Mouse (Mus musculus): ENCODE measurements around the gene Havcr1. TPM values are rescaled to one million over a fixed set of nuclear protein-coding genes. Genes with fewer than 3 reads are reported as not detected.
"Not testable (repeated sequence)": the region's sequence is repeated elsewhere in the genome, so short reads cannot be mapped to it uniquely, and the experiment has no call there.

Gene Havcr1
- total RNA-seq (2012; rRNA removed) (0.08 TPM in 1 of 2 replicates, not detected in the other), total RNA-seq (2014; rRNA removed) (0.38 TPM in 1 of 2 replicates, not detected in the other), polyA plus RNA-seq (2012; ENCODE audit: insufficient read length, low read depth) (0.50 and 0.90 TPM in 2 replicates)

DNA sequence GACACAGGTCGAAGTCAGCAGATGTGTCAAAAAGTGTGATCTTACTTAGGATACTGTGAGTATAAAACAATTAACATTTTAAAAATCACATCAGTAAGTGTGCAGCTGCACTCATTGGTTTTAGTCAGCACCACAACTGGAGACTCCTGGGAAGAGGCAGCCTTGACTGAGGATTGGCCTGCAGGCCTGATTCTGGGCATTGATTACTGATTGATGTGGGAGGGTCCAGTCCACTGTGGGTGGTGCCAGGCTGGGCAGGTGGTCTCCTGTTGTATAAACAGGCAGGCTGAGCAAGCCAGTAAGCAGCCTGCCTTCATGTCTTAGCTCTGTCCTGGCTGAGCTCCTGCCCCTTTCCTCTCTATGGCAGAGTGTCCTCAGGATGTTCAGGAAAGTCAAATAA is at the start of gene Havcr1:
Gene Havcr1 (plus strand): TSS at position 5 of the 400 bp plus-strand sequence.
- H3K4me3 ChIP-seq (replicated peaks in 1 of 3; ENCODE audit: low read depth in 2 of 3, low read length in 2 of 3, poor library complexity in 1 of 3); DNase-seq (ENCODE audit: extremely low read depth); H3K36me3 ChIP-seq (replicated peaks in 1 of 2; ENCODE audit: control insufficient read depth in 1 of 2, insufficient read depth in 1 of 2, low read length in 1 of 2); H3K27me3 ChIP-seq (replicated peaks); H3K9ac ChIP-seq (ENCODE audit: insufficient read depth, low read depth); dilution Hi-C loops (cut with MboI; ENCODE audit: extremely low pct_ligation_motif_present, extremely low pct_unique_long_range_greater_than_20kb, low sequenced_read_pairs); H3K79me2 ChIP-seq (replicated peaks; ENCODE audit: control insufficient read depth, extremely low read depth, insufficient read depth, poor library complexity, severe bottlenecking); H3K4me2 ChIP-seq (ENCODE audit: insufficient read depth, low read depth, poor library complexity, severe bottlenecking); H3K27ac ChIP-seq (ENCODE audit: insufficient read depth, low read depth); H3K9me3 ChIP-seq (replicated peaks; ENCODE audit: low read length): not testable (repeated sequence)
- in situ Hi-C loops (cut with MboI; ENCODE audit: low pct_ligation_motif_present, low pct_unique_long_range_greater_than_20kb, low sequenced_read_pairs) = loop anchor here (10.0 kb wide), 3 partner anchors 140 to 290 kb away; partner anchors contain the start of gene Gm12169
- peaks cover 0 to 18% of the 10 kb centered on the region in 2 experiments; a peak in 2 of 4 replicates for H3K4me1 ChIP-seq (ENCODE audit: control insufficient read depth in 1 of 2, insufficient read depth in 2 of 2)

DNA sequence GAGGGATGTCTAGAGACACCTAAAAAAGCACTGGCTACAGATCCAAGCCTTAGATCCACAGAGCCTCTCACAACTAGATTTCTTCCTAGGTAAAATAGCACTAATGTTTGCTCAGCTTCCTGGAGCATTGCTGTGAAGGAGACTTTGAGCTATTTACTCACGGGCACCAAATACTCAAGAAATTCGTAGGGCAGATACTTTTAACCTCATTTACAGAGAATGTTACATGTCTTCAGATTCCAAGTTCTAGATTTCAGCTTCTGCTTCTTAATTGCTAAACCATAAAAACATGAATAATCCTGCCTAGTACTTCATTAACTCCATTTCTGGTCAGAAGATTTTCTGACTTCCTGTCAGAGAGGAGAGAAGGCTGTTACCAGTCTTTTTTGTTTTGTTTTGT is 44.7 kb upstream of the Havcr1 start:
- no peaks in the 10 kb centered on the region for H3K9me3 ChIP-seq (replicated peaks; ENCODE audit: low read length)
- H3K79me2 ChIP-seq (replicated peaks; ENCODE audit: control insufficient read depth, extremely low read depth, insufficient read depth, poor library complexity, severe bottlenecking) = peaks cover 6% of the 10 kb centered on the region
- TF ChIP-seq ELF1 (IDR thresholded peaks at IDR 0.05; ENCODE audit: low read depth, low read length) = no peak
- no peaks in the 10 kb centered on the region for H3K27me3 ChIP-seq (replicated peaks)
- no peak overlapping the region for H3K27ac ChIP-seq (ENCODE audit: insufficient read depth, low read depth)
- H3K4me2 ChIP-seq (ENCODE audit: insufficient read depth, low read depth, poor library complexity, severe bottlenecking) = no peak overlapping the region
- in situ Hi-C loops (cut with MboI; ENCODE audit: low pct_ligation_motif_present, low pct_unique_long_range_greater_than_20kb, low sequenced_read_pairs) = loop anchor here (10.0 kb wide), 1 partner anchor 55 kb away; no protein-coding TSS in a partner anchor
- peaks cover 0 to 63% of the 10 kb centered on the region in 2 experiments; a peak in 2 of 4 replicates for H3K4me1 ChIP-seq (ENCODE audit: control insufficient read depth in 1 of 2, insufficient read depth in 2 of 2)
- no peak for DNase-seq (ENCODE audit: extremely low read depth)
- H3K4me3 ChIP-seq (replicated peaks in 1 of 3; ENCODE audit: low read depth in 2 of 3, low read length in 2 of 3, poor library complexity in 1 of 3) = no peak overlapping the region
- peaks cover 11 to 54% of the 10 kb centered on the region in 2 experiments for H3K36me3 ChIP-seq (replicated peaks in 1 of 2; ENCODE audit: control insufficient read depth in 1 of 2, insufficient read depth in 1 of 2, low read length in 1 of 2)
- dilution Hi-C loops (cut with MboI; ENCODE audit: extremely low pct_ligation_motif_present, extremely low pct_unique_long_range_greater_than_20kb, low sequenced_read_pairs) = no loop called here
- H3K9ac ChIP-seq (ENCODE audit: insufficient read depth, low read depth) = no peak overlapping the region

DNA sequence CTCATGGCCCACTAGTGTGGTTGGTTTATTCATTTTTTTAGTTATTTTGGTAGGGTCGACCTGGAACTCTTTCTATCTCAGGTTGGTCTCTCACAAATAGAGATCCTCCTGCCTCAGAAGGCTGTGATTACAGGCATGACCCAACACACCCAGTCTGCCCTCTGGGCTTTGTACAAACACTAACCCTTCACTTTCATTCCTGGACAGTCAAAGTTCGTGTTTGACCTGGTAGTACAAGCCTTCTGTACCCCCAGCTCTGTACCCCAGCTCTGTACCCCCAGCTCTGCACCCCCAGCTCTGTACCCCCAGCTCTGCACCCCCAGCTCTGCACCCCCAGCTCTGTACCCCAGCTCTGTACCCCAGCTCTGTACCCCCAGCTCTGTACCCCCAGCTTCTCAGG is 39.0 kb upstream of the Havcr1 start:
- Histone ChIP-seq H3K4me3 (replicated peaks in 1 of 3; ENCODE audit: low read depth in 2 of 3, low read length in 2 of 3, poor library complexity in 1 of 3) (peak overlapping the region in 1 of 3 experiments; percentile 29), H3K79me2 (replicated peaks; ENCODE audit: control insufficient read depth, extremely low read depth, insufficient read depth, poor library complexity, severe bottlenecking) (peaks cover 26% of the 10 kb centered on the region), H3K4me1 (ENCODE audit: control insufficient read depth in 1 of 2, insufficient read depth in 2 of 2) (peaks cover 0 to 51% of the 10 kb centered on the region in 2 experiments; a peak in 2 of 4 replicates), H3K36me3 (replicated peaks in 1 of 2; ENCODE audit: control insufficient read depth in 1 of 2, insufficient read depth in 1 of 2, low read length in 1 of 2) (peaks cover 0 to 12% of the 10 kb centered on the region in 2 experiments)
- H3K27me3 ChIP-seq (replicated peaks); DNase-seq (ENCODE audit: extremely low read depth); H3K4me2 ChIP-seq (ENCODE audit: insufficient read depth, low read depth, poor library complexity, severe bottlenecking); H3K27ac ChIP-seq (ENCODE audit: insufficient read depth, low read depth); dilution Hi-C loops (cut with MboI; ENCODE audit: extremely low pct_ligation_motif_present, extremely low pct_unique_long_range_greater_than_20kb, low sequenced_read_pairs); H3K9me3 ChIP-seq (replicated peaks; ENCODE audit: low read length); H3K9ac ChIP-seq (ENCODE audit: insufficient read depth, low read depth): not testable (repeated sequence)
- in situ Hi-C loops (cut with MboI; ENCODE audit: low pct_ligation_motif_present, low pct_unique_long_range_greater_than_20kb, low sequenced_read_pairs) = loop anchor here (10.0 kb wide), 1 partner anchor 49 kb away; no protein-coding TSS in a partner anchor

DNA sequence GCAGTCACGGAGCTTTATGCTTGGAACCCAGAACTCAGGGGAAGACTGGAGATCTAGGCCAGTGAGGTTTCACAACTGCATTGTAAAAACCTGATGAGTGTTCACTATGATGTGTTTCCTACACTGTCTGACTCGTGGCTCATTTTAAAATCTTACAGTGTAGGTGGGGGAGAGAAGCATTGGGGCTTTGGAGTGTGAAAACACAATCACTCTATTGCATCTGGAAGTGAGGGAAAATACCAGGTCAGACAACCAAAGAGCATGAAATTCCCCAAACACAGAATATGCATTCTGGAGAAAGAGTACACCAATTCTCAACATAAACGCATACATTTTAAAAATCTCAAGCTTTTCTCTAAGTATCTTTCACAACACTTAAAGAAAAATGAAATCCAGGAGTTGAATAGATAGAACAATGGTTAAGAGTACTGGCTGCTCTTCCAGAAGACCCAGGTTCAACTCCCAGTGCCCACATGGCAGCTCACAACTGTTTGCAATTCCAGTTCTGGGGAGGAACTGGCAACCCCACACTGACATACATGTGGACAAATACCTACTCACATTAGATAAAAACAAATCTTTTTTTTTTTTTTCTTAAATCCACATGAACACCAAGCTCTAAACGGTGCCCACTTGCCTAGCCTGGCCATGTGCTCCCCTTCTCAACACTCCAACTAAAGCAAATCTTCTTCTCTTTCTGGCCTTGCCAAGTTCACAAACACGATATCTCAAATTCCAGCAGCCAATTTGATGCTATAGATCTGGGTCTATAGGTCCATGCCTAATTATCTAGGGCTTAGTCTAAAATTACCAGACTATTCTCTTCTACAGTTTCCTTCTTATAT is 37.2 kb upstream of the Havcr1 start:
- Histone ChIP-seq H3K9ac (ENCODE audit: insufficient read depth, low read depth) (peak overlapping the region; percentile 71), H3K4me1 (ENCODE audit: control insufficient read depth in 1 of 2, insufficient read depth in 2 of 2) (peaks cover 0 to 36% of the 10 kb centered on the region in 2 experiments; a peak in 2 of 4 replicates), H3K27me3 (replicated peaks) (no peaks in the 10 kb centered on the region), H3K27ac (ENCODE audit: insufficient read depth, low read depth) (peak overlapping the region; percentile 11; the same call in 1 of the 2 replicates), H3K9me3 (replicated peaks; ENCODE audit: low read length) (peaks cover 8% of the 10 kb centered on the region), H3K4me3 (replicated peaks in 1 of 3; ENCODE audit: low read depth in 2 of 3, low read length in 2 of 3, poor library complexity in 1 of 3) (peak overlapping the region; percentile 47 to 69 (median 56)), H3K36me3 (replicated peaks in 1 of 2; ENCODE audit: control insufficient read depth in 1 of 2, insufficient read depth in 1 of 2, low read length in 1 of 2) (peaks cover 0 to 8% of the 10 kb centered on the region in 2 experiments), H3K4me2 (ENCODE audit: insufficient read depth, low read depth, poor library complexity, severe bottlenecking) (peak overlapping the region; percentile 97), H3K79me2 (replicated peaks; ENCODE audit: control insufficient read depth, extremely low read depth, insufficient read depth, poor library complexity, severe bottlenecking) (peaks cover 23% of the 10 kb centered on the region)
- DNase-seq (ENCODE audit: extremely low read depth) = peak; percentile 58
- dilution Hi-C loops (cut with MboI; ENCODE audit: extremely low pct_ligation_motif_present, extremely low pct_unique_long_range_greater_than_20kb, low sequenced_read_pairs) = no loop called here
- in situ Hi-C loops (cut with MboI; ENCODE audit: low pct_ligation_motif_present, low pct_unique_long_range_greater_than_20kb, low sequenced_read_pairs) = loop anchor here (10.0 kb wide), 1 partner anchor 47 kb away; no protein-coding TSS in a partner anchor
- peak; percentile 95 for TF ChIP-seq MYC (IDR thresholded peaks at IDR 0.05; ENCODE audit: low read depth, low read length)
- TF ChIP-seq ETS1 (conservative IDR thresholded peaks at IDR 0.05; ENCODE audit: low read depth, low read length) = peak; percentile 41
- no peak for TF ChIP-seq CHD2 (IDR thresholded peaks at IDR 0.05; ENCODE audit: low read length)
- TF ChIP-seq HCFC1 (IDR thresholded peaks at IDR 0.05; ENCODE audit: low read depth, low read length) = peak; percentile 24; the same call in 1 of the 2 replicates
- no peak for TF ChIP-seq ZKSCAN1 (IDR thresholded peaks at IDR 0.05; ENCODE audit: borderline replicate concordance, low read depth, low read length)
- TF ChIP-seq JUN (IDR thresholded peaks at IDR 0.05; ENCODE audit: insufficient read depth, low read depth, low read length) = no peak
- peak; percentile 29; the same call in 1 of the 2 replicates for TF ChIP-seq EP300 (IDR thresholded peaks at IDR 0.05; ENCODE audit: low read length)
- 0 out of 2 replicates have a peak, but pooled peaks have one; percentile 34 for TF ChIP-seq IRF4 (IDR thresholded peaks at IDR 0.05; ENCODE audit: low read depth, low read length)
- TF ChIP-seq SIN3A (IDR thresholded peaks at IDR 0.05; ENCODE audit: low read length) = peak; percentile 41; the same call in 1 of the 2 replicates
- TF ChIP-seq UBTF (IDR thresholded peaks at IDR 0.05; ENCODE audit: low read depth, low read length) = no peak; the same call in 1 of the 2 replicates
- no peak for TF ChIP-seq SMC3 (IDR thresholded peaks at IDR 0.05; ENCODE audit: low read depth, low read length)
- no peak for TF ChIP-seq USF1 (IDR thresholded peaks at IDR 0.05; ENCODE audit: low read depth, low read length)
- TF ChIP-seq CTCF (conservative IDR thresholded peaks at IDR 0.05 in 1 of 2, IDR thresholded peaks at IDR 0.05 in 1 of 2; ENCODE audit: low read depth in 2 of 2, low read length in 2 of 2) = no peak
- no peak for TF ChIP-seq KAT2A (IDR thresholded peaks at IDR 0.05; ENCODE audit: insufficient replicate concordance, low read length)
